Mouse (Mus musculus) thymus, adult 2 months (tissue): ENCODE measurements around the gene Nabp1. TPM values are rescaled to one million over a fixed set of nuclear protein-coding genes. Genes with fewer than 3 reads are reported as not detected.

Experiments used
- DNase-seq: peaks from one replicate; pipeline ENCODE4 v3.0.0; 2021
- H3K27ac ChIP-seq: fragments of 200-500 bp; 2 replicates; pipeline ENCODE4 v1.5.1; 2012; ENCODE audit warnings: low read length, control low read depth; ENCODE audit not compliant: control insufficient read depth, insufficient read depth
- H3K27me3 ChIP-seq: fragments of 200-500 bp; 2 replicates; pipeline ENCODE4 v1.6.1; 2012; ENCODE audit warnings: mild to moderate bottlenecking, low read length, moderate library complexity, mixed read lengths; ENCODE audit not compliant: control insufficient read depth, insufficient read depth
- H3K36me3 ChIP-seq: fragments of 200-500 bp; 2 replicates; pipeline ENCODE4 v1.6.1; 2012; ENCODE audit warnings: mild to moderate bottlenecking, low read length, moderate library complexity; ENCODE audit not compliant: control insufficient read depth, insufficient read depth
- H3K4me1 ChIP-seq: fragments of 200-500 bp; replicated peaks from 2 replicates; pipeline ENCODE4 v1.6.1; 2012; ENCODE audit warnings: low read length; ENCODE audit not compliant: control insufficient read depth, insufficient read depth
- H3K4me3 ChIP-seq: fragments of 200-500 bp; 2 replicates; pipeline ENCODE4 v1.5.1; 2012; ENCODE audit warnings: mild to moderate bottlenecking, low read length, control low read depth, moderate library complexity; ENCODE audit not compliant: control insufficient read depth, insufficient read depth
- CTCF ChIP-seq: fragments of 200-500 bp; IDR thresholded peaks from 2 replicates; pipeline ENCODE4 v1.5.1; 2012; ENCODE audit warnings: mild to moderate bottlenecking, control low read depth, low read length, moderate library complexity, borderline replicate concordance; ENCODE audit not compliant: control insufficient read depth, poor library complexity, insufficient read depth; ENCODE audit errors: extremely low read depth
- POLR2A ChIP-seq: fragments of 200-500 bp; IDR thresholded peaks from 2 replicates; pipeline ENCODE4 v1.6.1; 2012; ENCODE audit warnings: mild to moderate bottlenecking, low read length, control low read depth, moderate library complexity; ENCODE audit not compliant: control insufficient read depth, poor library complexity, insufficient read depth; ENCODE audit errors: extremely low read depth
- WGBS: fragments of 180-500 bp; shearing (Covaris S2); methylation state at CpG from one replicate; pipeline ENCODE4 v1.1.7; 2018; 5-methylcytosine and 5-hydroxymethylcytosine counted together
- polyA plus RNA-seq: library from polyadenylated mRNA; depleted of rRNA; stranded (reverse); fragments of >200 nt; gene quantifications from 2 replicates; pipeline ENCODE4 v1.2.3, GENCODE M21; 2012; rRNA removed

Gene Nabp1
- 96.0 and 96.7 TPM in 2 replicates for polyA plus RNA-seq

- TF ChIP-seq CTCF: 0 out of 2 replicates have a peak, but pooled peaks have one; percentile 39
- peak; percentile 100 for TF ChIP-seq POLR2A
- peaks cover 7% of the 10 kb centered on the region for H3K4me1 ChIP-seq
- H3K27me3 ChIP-seq: no peaks in the 10 kb centered on the region
- WGBS: under 1% methylated on average over 51 of the region's 51 CpGs
- DNase-seq: peak; percentile 100
- H3K4me3 ChIP-seq: peak within 1 kb of the TSS; percentile 82
- peak within 1 kb of the TSS; percentile 84 for H3K27ac ChIP-seq
- peaks cover 15% of the 10 kb centered on the region for H3K36me3 ChIP-seq
These were observed at the start of gene Nabp1 for GRCm38 (mm10) chr1:51478262-51479026. Nabp1 (minus strand) TSS chr1:51478425.

DNA sequence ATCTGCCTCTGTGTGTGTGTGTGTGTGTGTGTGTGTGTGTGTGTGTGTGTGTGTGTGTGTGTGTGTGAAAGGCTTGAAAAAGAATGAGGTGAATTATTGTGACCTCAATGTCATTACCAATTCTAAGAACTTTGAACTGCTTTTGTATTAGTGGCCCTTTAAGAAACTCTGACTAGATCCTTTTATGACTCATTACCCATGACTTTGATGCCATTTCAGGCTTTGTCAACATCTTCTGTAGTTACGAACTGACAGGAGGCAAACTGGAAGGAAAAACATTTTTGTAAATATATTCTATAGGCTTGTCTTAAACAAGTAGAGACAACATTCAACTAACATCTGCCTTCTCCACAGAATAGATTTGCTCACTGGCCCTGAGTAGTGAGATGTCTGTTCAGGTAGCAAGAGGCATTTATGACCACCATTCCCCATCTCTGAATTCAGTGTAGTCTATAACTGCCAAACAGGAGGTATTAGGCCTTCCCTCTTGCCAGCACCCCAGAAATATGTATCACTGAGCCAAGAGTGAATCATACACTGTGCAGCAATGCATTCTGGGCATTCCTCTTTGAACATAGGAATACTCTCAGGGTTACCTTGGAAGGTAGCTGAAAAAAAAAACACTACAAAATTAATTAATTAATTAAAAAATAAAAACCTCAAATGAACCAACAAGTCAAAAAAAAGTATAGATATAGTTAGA lies 47.5 kb upstream of the Nabp1 start:
- Histone ChIP-seq H3K4me1 (peaks cover 15% of the 10 kb centered on the region), H3K27ac (no peak overlapping the region), H3K4me3 (no peak overlapping the region), H3K27me3 (no peaks in the 10 kb centered on the region), H3K36me3 (no peaks in the 10 kb centered on the region)
- WGBS: 59% methylated on average over 1 of the region's 1 CpGs
- no peak for DNase-seq
- no peak for TF ChIP-seq CTCF
- TF ChIP-seq POLR2A: no peak

DNA sequence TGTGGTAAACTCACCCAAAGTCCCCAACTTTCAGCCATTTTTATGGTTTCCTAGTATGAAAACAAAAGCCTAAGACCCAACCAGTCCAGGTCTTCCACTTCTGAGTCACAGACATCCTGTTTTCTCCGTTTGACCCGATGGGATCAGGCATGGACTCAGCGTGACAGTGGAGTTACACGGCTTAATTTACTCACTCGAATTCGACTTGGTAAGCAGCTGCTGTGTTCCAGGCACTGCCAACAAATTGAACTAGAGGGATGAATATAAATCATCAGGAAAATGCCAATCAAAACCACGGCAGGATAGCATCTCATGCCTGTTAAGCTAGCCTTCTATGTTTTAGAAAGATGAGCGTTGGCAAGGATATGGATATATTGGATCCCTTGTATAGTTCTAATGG lies 43.4 kb upstream of the Nabp1 start:
- 92% methylated on average over 8 of the region's 8 CpGs for WGBS
- no peak for DNase-seq
- H3K4me3 ChIP-seq: no peak overlapping the region
- H3K4me1 ChIP-seq: peaks cover 8% of the 10 kb centered on the region
- H3K27me3 ChIP-seq: no peaks in the 10 kb centered on the region
- no peak for TF ChIP-seq CTCF
- TF ChIP-seq POLR2A: no peak
- no peak overlapping the region for H3K27ac ChIP-seq
- no peaks in the 10 kb centered on the region for H3K36me3 ChIP-seq

DNA sequence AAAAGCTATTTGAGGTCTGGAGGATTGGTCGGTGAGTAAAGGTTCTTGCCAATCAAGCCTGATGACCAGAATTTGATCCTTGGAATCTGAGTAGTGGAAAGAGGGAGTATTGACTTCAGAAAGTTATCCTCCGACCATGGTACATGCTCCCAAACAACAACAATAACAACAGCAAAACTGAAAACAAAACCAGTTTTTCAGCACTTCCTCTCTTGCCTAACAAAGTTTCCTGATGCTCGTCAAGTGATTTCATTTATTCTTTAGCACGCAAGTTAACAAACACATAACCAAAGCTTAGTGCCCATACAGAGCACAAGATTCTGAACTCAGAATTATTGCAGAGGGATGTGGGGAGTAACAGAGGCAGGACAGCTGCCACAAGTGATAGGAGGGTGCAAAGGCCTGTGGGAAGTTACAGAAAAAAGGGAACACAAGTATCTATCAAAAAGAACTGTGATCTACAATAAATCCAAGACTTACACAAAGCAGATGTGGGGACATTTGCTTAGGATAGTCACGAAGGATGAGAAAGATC lies 42.1 kb upstream of the Nabp1 start:
- H3K27ac ChIP-seq: no peak overlapping the region
- no peak for DNase-seq
- H3K36me3 ChIP-seq: no peaks in the 10 kb centered on the region
- TF ChIP-seq POLR2A (no peak), CTCF (no peak)
- no peaks in the 10 kb centered on the region for H3K27me3 ChIP-seq
- H3K4me1 ChIP-seq: peaks cover 8% of the 10 kb centered on the region
- WGBS: 82% methylated on average over 5 of the region's 5 CpGs
- no peak overlapping the region for H3K4me3 ChIP-seq

GRCm38 (mm10) chr1:51519112-51519511 lies 40.9 kb upstream of the Nabp1 start:
- Histone ChIP-seq H3K4me1 (peaks cover 8% of the 10 kb centered on the region), H3K4me3 (no peak overlapping the region)

DNA sequence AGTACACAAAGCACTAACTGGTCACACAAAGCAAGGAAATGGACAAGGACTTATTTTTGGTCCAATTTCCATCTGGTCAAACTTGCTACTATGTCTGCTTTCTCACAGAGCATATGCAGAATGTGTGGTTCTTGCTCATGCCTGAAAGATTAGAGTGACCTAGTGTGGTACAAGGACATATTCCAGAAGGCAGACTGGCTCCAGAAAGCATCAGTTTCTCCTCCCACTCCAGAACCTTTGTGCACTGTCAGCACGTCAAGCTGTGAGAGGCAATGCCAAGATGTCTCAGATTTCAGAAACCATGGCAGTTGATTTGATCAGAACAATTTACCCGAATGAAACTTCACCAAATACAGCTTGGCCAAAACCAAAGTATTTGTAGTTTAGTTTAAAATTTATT lies 37.4 kb upstream of the Nabp1 start:
- TF ChIP-seq CTCF (no peak), POLR2A (no peak)
- H3K4me3 ChIP-seq: no peak overlapping the region
- H3K27ac ChIP-seq: no peak overlapping the region
- H3K4me1 ChIP-seq: peaks cover 16% of the 10 kb centered on the region
- no peaks in the 10 kb centered on the region for H3K27me3 ChIP-seq
- DNase-seq: no peak
- 95% methylated on average over 2 of the region's 2 CpGs for WGBS
- H3K36me3 ChIP-seq: no peaks in the 10 kb centered on the region

More at GRCm38 (mm10) chr1:51519112-51519511, 40.9 kb upstream of the Nabp1 start:
- Histone ChIP-seq H3K36me3 (no peaks in the 10 kb centered on the region), H3K27me3 (no peaks in the 10 kb centered on the region), H3K27ac (no peak overlapping the region)
- TF ChIP-seq CTCF: no peak
- WGBS: 70% methylated on average over 3 of the region's 3 CpGs
- no peak for DNase-seq
